Mouse (Mus musculus) Patski (cell line): ENCODE measurements around the gene Itpka. TPM values are rescaled to one million over a fixed set of nuclear protein-coding genes. Genes with fewer than 3 reads are reported as not detected.

ENCODE experiments used
- ATAC-seq: fragments of 100-300 bp; one replicate; pipeline ENCODE4 v1.8.0; 2021
- CTCF ChIA-PET: fragments of 350-600 bp; sonication (Branson Sonifier 250); formaldehyde crosslinking; loops from one replicate; lab custom pipeline; 2022; ENCODE audit warnings: inconsistent platforms; lab: Charles Lee
- POLR2A ChIA-PET: fragments of 350-600 bp; sonication (Branson Sonifier 250); formaldehyde crosslinking; loops from one replicate; lab custom pipeline; 2022; ENCODE audit warnings: antibody characterized with exemption, inconsistent platforms; lab: Charles Lee
- DNase-seq: peaks from one replicate; pipeline ENCODE4 v3.0.0-alpha.2; 2011; ENCODE audit warnings: low read depth, low spot score
- H3K27me3 ChIP-seq: fragments of 371-371 bp; one replicate; pipeline ENCODE4 v1.5.1; 2021
- CTCF ChIP-seq: fragments of 100-300 bp; IDR thresholded peaks from one replicate; pipeline ENCODE4 v1.5.1; 2021
- in situ Hi-C: fragments of 300-500 bp; cut with MboI; formaldehyde crosslinking; loops from 3 replicates; pipeline ENCODE4 v1.11.1; 2018; ENCODE audit warnings: low pct_unique_long_range_greater_than_20kb, mixed read lengths
- polyA plus RNA-seq: library from polyadenylated mRNA; unstranded; gene quantifications from one replicate; pipeline ENCODE4 v1.2.3, GENCODE M21; 2021

The Itpka gene
- polyA plus RNA-seq, 1 experiment from 2014 or later: 0.30 TPM

DNA sequence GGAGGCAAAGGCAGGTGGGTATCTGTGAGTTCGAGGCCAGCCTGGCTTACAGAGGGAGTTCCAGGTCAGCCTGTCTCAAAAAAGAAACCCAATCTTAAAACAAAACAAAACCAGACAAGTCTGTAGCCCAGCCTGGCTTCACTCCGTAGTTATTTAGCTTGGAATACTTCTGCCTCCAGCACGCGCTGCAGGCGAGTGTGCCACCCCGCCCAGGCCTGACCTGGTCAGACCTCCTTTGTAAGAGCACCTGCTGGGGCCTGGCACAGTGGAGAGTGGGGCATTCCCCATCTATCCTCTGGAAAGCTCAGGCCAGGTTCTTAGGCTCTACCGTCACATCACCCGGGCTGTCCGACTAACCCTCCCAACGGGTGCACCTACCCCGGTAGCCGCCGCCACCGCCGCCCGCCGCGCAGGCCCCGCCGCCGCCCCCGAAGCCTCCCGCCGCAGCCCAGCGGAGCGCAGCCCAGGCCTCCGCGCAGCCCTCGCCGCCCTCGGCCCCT is 15.5 kb downstream of the Itpka start:
- no peaks in the 10 kb centered on the region for H3K27me3 ChIP-seq
- DNase-seq (no peak), ATAC-seq (peak; percentile 17)
- in situ Hi-C loops: no loop called here
- ChIA-PET POLR2A (no interaction called here), CTCF (no interaction called here)
- no peak for TF ChIP-seq CTCF

DNA sequence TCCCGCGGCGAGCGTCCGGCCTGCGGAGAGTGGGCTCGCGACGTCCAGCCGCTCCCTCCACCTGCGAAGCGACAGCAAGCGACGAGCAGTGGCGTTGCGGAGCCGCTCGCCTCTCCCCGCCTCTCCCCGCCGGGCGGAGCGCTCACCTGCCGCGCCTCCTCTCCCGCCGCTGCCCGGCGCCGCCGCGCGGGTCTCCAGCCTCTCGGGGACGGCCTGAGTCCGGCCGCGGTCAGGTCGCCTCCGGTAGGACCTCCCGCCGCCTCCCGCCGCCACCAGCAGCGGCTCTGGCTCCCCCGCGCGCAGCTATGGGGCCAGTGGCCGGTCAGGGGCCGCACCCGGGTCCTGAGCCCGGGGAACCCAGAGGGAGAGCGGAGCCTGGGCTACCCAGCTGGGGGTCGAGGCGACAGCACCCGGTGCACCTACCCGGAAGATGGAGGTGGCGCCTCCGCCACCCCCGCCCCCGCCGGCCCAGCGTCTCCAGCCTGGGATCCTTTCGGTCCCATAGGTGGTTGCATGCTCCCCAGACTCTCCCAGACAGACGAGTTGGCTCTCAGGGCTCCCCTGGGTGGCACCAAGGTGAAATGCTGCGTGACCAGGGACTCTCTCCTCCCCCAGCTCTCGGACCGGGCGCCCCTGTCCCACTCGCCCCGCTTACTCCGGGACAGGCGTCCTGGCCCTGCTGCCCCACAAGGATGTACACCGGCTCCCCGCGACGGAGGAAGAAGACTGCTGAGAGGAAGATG is 16.1 kb downstream of the Itpka start:
- ChIA-PET CTCF (no interaction called here), POLR2A (no interaction called here)
- TF ChIP-seq CTCF: no peak
- ATAC-seq (peak; percentile 42), DNase-seq (no peak)
- in situ Hi-C loops: no loop called here
- H3K27me3 ChIP-seq: no peaks in the 10 kb centered on the region

DNA sequence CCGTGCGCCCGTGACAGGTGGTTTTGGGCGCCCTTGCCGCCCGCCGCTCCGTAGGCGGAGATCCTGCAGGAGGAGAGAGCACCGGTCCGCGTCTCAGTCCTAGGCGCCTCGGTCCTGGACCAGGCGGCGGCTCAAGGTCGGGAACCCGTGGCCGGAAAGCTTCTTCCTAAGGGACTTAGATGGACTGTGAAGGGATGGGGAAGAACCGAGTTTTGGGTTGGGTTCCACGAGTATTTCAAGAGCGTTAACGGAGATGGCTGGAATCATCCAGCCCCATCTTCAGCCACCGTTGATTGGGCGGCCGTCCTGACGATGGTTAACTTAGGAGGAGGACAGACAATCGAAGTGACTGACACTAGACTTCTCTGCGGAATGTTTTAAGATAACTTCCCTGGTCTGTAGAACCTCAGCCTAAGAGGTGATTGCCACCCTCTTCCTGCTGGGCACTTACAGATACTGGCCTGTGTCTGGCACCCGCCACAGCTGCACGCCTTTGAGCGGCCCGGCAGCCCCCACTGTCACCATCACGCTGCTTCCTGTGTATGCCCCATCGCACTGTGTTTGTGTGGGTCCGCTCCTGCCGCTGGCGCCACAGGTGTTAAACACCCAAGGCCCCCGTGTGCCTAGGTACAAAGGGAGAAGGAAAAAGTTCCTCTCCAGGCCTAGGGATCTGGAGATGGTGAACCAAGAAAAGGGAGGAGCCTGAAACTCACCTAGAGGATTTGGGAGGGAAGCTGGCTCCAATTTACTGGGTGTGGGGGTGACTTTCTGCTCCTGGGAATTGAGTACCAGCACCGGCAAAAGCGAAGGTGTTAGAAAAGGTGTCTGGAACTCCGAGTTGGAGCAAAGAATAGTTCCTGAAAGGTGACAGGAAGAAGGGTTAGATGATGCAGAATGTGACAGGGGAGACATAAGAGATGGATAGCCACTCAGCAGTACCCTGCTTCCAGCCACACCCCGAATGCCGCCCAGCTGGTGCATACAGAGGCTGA is 17.0 kb downstream of the Itpka start:
- no peak for TF ChIP-seq CTCF
- no peaks in the 10 kb centered on the region for H3K27me3 ChIP-seq
- no peak for ATAC-seq
- in situ Hi-C loops: no loop called here
- DNase-seq: no peak
- POLR2A ChIA-PET: no interaction called here
- CTCF ChIA-PET: no interaction called here

DNA sequence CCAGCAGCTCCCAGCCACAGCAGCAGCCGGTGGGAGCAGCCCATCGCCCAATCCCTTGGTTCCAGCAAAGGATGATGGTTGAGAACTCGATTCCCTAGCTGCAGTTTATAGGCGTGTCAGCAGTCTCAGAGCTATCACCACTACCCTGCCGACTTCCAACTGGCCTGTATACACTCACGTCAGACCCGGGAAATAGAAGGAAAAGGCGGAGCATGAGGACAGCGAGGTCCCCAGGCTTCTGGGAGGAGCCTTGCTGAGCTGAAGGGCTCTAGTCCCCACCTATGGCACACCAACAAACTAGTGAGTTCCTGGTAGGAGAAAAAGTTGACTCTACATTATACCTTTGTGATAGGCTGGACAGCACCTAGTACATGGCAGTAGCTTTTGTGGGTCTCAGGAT is 18.1 kb downstream of the Itpka start, which contains the start of gene Ltk:
Ltk (minus strand) TSS at position 181 of the 400 bp plus-strand sequence.
- CTCF ChIA-PET: no interaction called here
- ATAC-seq (no peak), DNase-seq (no peak)
- in situ Hi-C loops: no loop called here
- no peaks in the 10 kb centered on the region for H3K27me3 ChIP-seq
- POLR2A ChIA-PET: no interaction called here
- no peak for TF ChIP-seq CTCF

DNA sequence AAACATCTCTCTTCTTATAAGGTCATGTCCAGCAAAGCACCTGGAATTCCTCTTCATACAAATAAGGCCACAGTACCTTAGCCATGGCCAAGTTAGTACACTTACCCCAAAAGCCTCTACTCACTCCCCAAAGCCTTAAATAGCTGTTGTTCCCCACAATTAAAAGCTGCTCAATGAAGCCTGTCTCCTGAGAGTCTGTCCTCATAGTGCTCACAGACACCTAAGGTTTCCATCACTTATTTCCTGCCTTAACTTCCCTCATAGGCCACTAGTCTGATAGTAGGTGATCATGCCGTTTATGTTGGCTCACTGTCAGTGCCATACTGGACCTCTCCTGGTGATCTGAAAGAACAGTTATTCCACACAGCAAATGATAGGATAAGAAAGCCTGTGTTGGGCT is 20.1 kb downstream of the Itpka start:
- POLR2A ChIA-PET: no interaction called here
- CTCF ChIA-PET: no interaction called here
- no peaks in the 10 kb centered on the region for H3K27me3 ChIP-seq
- DNase-seq: no peak
- no peak for ATAC-seq
- in situ Hi-C loops: no loop called here
- no peak for TF ChIP-seq CTCF

DNA sequence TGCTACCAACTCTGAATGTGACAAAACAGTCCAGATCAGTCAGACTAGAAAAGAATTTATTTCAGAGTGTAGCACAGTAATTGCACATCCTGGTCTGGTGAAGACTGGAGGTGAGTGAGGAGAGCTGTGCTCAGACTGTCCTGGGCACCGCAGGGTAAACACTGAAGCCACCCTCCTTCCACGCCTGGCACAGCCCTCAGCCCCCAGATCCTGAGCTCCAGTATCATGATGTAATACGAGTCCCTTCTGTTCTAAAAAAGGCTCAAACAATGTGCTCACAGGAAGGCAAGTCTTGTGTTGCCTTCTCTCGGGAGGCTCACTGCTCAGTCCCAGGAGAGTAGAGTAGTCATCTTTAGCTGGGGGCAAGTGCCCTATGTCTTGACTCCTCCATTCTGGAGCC is 21.8 kb downstream of the Itpka start:
- POLR2A ChIA-PET: no interaction called here
- H3K27me3 ChIP-seq: no peaks in the 10 kb centered on the region
- ATAC-seq (no peak), DNase-seq (no peak)
- CTCF ChIA-PET: no interaction called here
- in situ Hi-C loops: no loop called here
- no peak for TF ChIP-seq CTCF

DNA sequence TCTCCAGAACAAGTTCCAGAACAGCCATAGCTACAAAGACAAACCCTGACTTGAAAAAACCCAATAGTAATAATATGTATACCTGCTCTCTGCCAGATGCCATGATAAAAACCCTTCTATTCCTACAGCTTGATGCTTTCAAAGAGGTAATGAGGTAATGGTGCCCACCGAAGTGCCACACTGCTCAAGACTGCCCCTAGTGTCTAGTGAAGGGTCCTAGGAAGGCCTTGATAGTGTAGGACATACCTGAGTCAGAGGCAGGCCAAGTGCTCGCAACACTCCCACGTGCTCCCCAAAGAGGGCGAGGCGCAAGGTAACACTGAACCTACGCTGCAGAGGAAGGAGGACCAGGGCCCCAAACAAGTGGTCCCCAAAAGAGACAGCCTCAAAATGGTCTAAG is 25.1 kb downstream of the Itpka start:
- ATAC-seq (no peak), DNase-seq (no peak)
- ChIA-PET CTCF (no interaction called here), POLR2A (no interaction called here)
- in situ Hi-C loops: no loop called here
- H3K27me3 ChIP-seq: no peaks in the 10 kb centered on the region
- TF ChIP-seq CTCF: no peak

DNA sequence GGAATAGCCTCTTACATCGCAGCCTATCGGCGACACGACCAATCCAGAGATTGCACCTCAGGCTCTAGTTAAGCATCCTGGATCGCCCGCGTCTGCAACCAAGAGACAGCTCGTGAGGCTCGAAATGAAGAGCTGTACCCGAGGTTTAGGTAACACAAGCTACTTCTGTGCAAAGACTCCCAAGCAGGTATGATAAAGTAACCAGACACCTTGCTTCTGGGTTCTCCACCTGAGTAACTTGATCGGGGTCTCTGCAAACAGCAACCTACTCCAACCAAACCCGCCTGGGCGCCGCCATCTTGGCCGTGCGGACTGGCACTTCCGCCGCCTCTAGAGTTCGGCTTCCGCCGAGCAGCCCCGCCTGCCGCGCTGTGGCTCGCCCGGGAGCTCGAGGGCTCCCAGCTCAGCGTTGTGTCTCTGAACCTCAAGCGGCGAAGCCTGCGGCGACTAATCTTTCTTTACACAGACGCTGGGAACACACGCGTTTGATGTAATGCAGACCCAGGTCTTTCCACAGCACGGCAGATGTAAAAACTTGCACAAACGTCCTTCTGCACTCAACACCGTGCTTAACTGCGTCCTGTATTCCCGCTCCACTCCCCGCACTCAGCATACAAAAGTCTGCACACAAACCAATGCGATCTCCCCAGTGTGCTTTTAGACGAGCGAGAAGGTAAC is 45.2 kb downstream of the Itpka start, which contains the start of gene Rpap1:
Rpap1 (minus strand) TSS at position 332 of the 678 bp plus-strand sequence.
- TF ChIP-seq CTCF: no peak
- ATAC-seq (peak; percentile 85), DNase-seq (peak; percentile 25)
- in situ Hi-C loops: no loop called here
- H3K27me3 ChIP-seq: no peaks in the 10 kb centered on the region
- ChIA-PET POLR2A (interaction anchor here (1.0 kb wide), 1 partner anchor 14 kb away, joined by 3 read pairs; no protein-coding TSS in a partner anchor), CTCF (no interaction called here)

DNA sequence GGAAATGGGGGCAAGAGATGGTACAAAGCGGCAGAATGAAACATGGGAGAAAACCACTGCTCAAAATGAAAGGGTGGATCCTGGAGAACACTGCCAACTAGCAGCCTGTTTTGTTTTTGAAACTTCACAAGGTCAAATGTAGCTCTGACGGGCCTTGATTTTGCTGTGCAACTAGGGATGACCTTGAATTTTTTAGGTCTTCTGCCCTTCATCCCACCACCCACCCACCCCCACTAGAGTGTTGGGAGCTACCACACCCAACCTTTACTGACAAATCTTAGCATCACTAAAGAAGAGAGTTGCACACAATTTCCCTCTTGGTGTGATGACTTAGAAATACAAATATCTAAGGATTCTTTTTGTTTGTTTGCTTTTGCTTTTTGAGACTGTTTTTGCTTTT is 47.9 kb downstream of the Itpka start:
- no peak for TF ChIP-seq CTCF
- peaks cover 6% of the 10 kb centered on the region for H3K27me3 ChIP-seq
- in situ Hi-C loops: no loop called here
- ChIA-PET CTCF (interaction anchor here (1.0 to 1.4 kb wide), 3 partner anchors 9 to 24 kb away, joined by 3 to 4 read pairs (median 4); no protein-coding TSS in a partner anchor), POLR2A (no interaction called here)
- ATAC-seq: no peak
- DNase-seq: no peak

DNA sequence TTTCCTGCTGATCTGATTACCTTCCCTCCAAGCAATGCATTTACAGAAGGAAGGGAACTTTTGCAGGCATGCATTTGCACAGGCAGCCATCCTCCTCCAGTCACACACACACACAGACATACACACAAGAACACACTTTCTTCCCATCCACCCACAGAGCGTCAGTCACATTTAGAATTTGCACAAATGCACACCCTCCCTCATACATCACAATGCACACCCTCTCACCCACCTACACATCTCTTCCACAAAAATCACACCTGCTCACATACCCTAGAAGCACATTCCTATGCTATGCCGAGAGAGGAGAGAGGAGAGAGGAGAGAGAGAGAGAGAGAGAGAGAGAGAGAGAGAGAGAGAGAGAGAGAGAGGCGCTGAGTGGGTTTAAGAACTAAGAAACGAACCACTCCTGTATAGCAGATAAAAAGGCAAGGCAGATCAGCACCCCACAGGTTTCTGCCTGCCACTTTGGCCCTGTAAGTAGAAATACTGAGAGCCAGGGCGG is 55.2 kb downstream of the Itpka start, which contains the start of gene Tyro3:
Tyro3 (plus strand) TSS at position 455 of the 505 bp plus-strand sequence.
- H3K27me3 ChIP-seq: peaks cover 26% of the 10 kb centered on the region
- TF ChIP-seq CTCF: no peak
- DNase-seq (no peak), ATAC-seq (no peak)
- ChIA-PET CTCF (no interaction called here), POLR2A (no interaction called here)
- in situ Hi-C loops: no loop called here
